Mouse (Mus musculus): ENCODE data around the gene Habp4.

- no peak for TF ChIP-seq CTCF (IDR thresholded peaks at IDR 0.05; ENCODE audit: insufficient read depth, low read length)
- no peak for TF ChIP-seq POLR2A (IDR thresholded peaks at IDR 0.05; ENCODE audit: borderline replicate concordance, extremely low read depth, low read depth, low read length)
Measured at GRCm38 (mm10) chr13:64178000-64178399, 16.4 kb downstream of the Habp4 start.
